In genomic region chr5:141317095-141317494, GRCm38 (mm10) we compare ENCODE assay signal across 20 mouse cellular contexts.
DNase-seq lines count a peak whose midpoint lies in the region; ATAC-seq and TF ChIP-seq lines count a peak whose summit lies in the region.
"Had no signal": no experiment of that assay in that cellular context is flagged by ENCODE, and none has a peak within 500 bp of the region (broad histone marks: within the 10 kb centered on the region; RNA-seq: fewer than 3 reads in every experiment).

No protein-coding gene starts in this region.

- no peak overlapping the region for H3K4me3 ChIP-seq in lung, adult 2 months (replicated peaks; ENCODE audit: extremely low read depth, low read depth, low read length)
- no peak overlapping the region for H3K4me3 ChIP-seq in stomach, postnatal 0 days (ENCODE audit: low read depth, low read length)
- no peak overlapping the region for H3K4me3 ChIP-seq in gastrocnemius, adult 2 months
- H3K4me3 ChIP-seq: layer of hippocampus, adult 2 months; limb, embryonic 13.5 days; liver, embryonic 15.5 days; midbrain, embryonic 10.5 days; neural tube, embryonic 15.5 days had no signal

- H3K9ac ChIP-seq in stomach, postnatal 0 days (ENCODE audit: low read length): no peak overlapping the region
- H3K9ac ChIP-seq: limb, embryonic 13.5 days; liver, embryonic 15.5 days; neural tube, embryonic 15.5 days had no signal

- intact Hi-C loops in left cerebral cortex, postnatal 4 days (cut with DNase I): no loop called here
- intact Hi-C loops in gastrocnemius, adult 2 months (cut with DNase I): no loop called here

- H3K4me1 ChIP-seq in lung, adult 2 months (ENCODE audit: control insufficient read depth, insufficient read depth, low read length): no peaks in the 10 kb centered on the region
- H3K4me1 ChIP-seq in stomach, postnatal 0 days (replicated peaks; ENCODE audit: control insufficient read depth, insufficient read depth): no peaks in the 10 kb centered on the region
- H3K4me1 ChIP-seq: liver, embryonic 15.5 days; midbrain, embryonic 10.5 days; neural tube, embryonic 15.5 days had no signal

- no peak for TF ChIP-seq CTCF in lung, adult 2 months (IDR thresholded peaks at IDR 0.05; ENCODE audit: insufficient read depth, low read length)
- TF ChIP-seq CTCF in stomach, postnatal 0 days (IDR thresholded peaks at IDR 0.05; ENCODE audit: low read depth): no peak
- TF ChIP-seq CTCF in gastrocnemius, adult 2 months (IDR thresholded peaks at IDR 0.05): no peak

- H3K4me2 ChIP-seq in stomach, postnatal 0 days (replicated peaks; ENCODE audit: low read depth): no peak overlapping the region
- H3K4me2 ChIP-seq: heart, embryonic 11.5 days; limb, embryonic 13.5 days; liver, embryonic 15.5 days; neural tube, embryonic 15.5 days had no signal

- peak; percentile 22 to 43 for DNase-seq in cerebellum, postnatal 10 days
- no peak for DNase-seq in cerebellum, adult 9-10 months
- DNase-seq in left cerebral cortex, postnatal 4 days: peak; percentile 33
- no peak for DNase-seq in left cerebral cortex, adult 18-20 months (ENCODE audit: low spot score in 2 of 2)
- DNase-seq in lung, postnatal 10 days: peak; percentile 10
- DNase-seq in lung, adult 2 months: no peak
- DNase-seq in stomach, postnatal 0 days (ENCODE audit: low spot score): peak; percentile 17
- DNase-seq in gastrocnemius, adult 2 months: no peak
- DNase-seq: adrenal gland, postnatal 14 days; cerebellum, adult 8-10 months; heart, postnatal 10 days; kidney, adult 8-10 months; kidney, postnatal 14 days had no signal

- no peak for TF ChIP-seq POLR2A in lung, adult 2 months (IDR thresholded peaks at IDR 0.05; ENCODE audit: borderline replicate concordance, extremely low read depth, low read depth, low read length)

- WGBS in lung, adult 2 months: 44% methylated on average over 4 of the region's 4 CpGs
- WGBS in stomach, postnatal 0 days: 47% methylated on average over 4 of the region's 4 CpGs

- peak; percentile 59; the same call in 1 of the 2 replicates for ATAC-seq in stomach, postnatal 0 days (ENCODE audit: low FRiP score, low TSS enrichment)
- ATAC-seq: inflammation-experienced regulatory T-cells, adult 6 months had no signal

- H3K36me3 ChIP-seq in stomach, postnatal 0 days (ENCODE audit: control insufficient read depth, insufficient read depth, low read length): no peaks in the 10 kb centered on the region
- H3K36me3 ChIP-seq: limb, embryonic 13.5 days; liver, embryonic 15.5 days; midbrain, embryonic 10.5 days; neural tube, embryonic 15.5 days had no signal

- H3K27me3 ChIP-seq in stomach, postnatal 0 days (ENCODE audit: control insufficient read depth, insufficient read depth, low read length): no peaks in the 10 kb centered on the region
- H3K27me3 ChIP-seq: limb, embryonic 13.5 days; liver, embryonic 15.5 days; neural tube, embryonic 15.5 days had no signal

- no peaks in the 10 kb centered on the region for H3K9me3 ChIP-seq in stomach, postnatal 0 days (ENCODE audit: control insufficient read depth, low read length)
- H3K9me3 ChIP-seq: limb, embryonic 13.5 days; liver, embryonic 15.5 days; midbrain, embryonic 10.5 days; neural tube, embryonic 15.5 days had no signal

- H3K27ac ChIP-seq in stomach, postnatal 0 days (replicated peaks): no peak overlapping the region
- H3K27ac ChIP-seq in gastrocnemius, adult 2 months: no peak overlapping the region
- H3K27ac ChIP-seq: layer of hippocampus, adult 2 months; limb, embryonic 13.5 days; liver, embryonic 15.5 days; midbrain, embryonic 10.5 days; neural tube, embryonic 15.5 days had no signal

- TF ChIP-seq EP300 in stomach, postnatal 0 days (optimal IDR thresholded peaks at IDR 0.05): no peak

Comparison
In these comparisons a context has a peak if more than half of its experiments do, and no peak if none do; other contexts are left out.
1. DNase-seq: peak in cerebellum, postnatal 10 days (2 of 2), left cerebral cortex, postnatal 4 days (single experiment), lung, postnatal 10 days (single experiment) and stomach, postnatal 0 days (single experiment); none in cerebellum, adult 9-10 months (single experiment), left cerebral cortex, adult 18-20 months (0 of 2), lung, adult 2 months (single experiment) and gastrocnemius, adult 2 months (single experiment).